Mouse (Mus musculus) limb, embryonic 14.5 days (tissue): ENCODE measurements around the gene Gltp. TPM values are rescaled to one million over a fixed set of nuclear protein-coding genes. Genes with fewer than 3 reads are reported as not detected.

ENCODE experiments used
- ATAC-seq: fragments of 200-750 bp; cut with Nextera tagmentation; 2 replicates; pipeline ENCODE4 v1.8.0; 2017; ENCODE audit warnings: low read depth, moderate number of reproducible peaks, moderate TSS enrichment; ENCODE audit not compliant: low FRiP score
- DNase-seq: peaks from one replicate; pipeline ENCODE4 v3.0.0-alpha.2; 2015; ENCODE audit warnings: low spot score
- H3K27ac ChIP-seq: fragments of 300-500 bp; sonication (generic); replicated peaks from 2 replicates; pipeline ENCODE4 v1.5.1; 2014; ENCODE audit warnings: low read depth, mild to moderate bottlenecking, low read length, moderate library complexity, mixed read lengths
- H3K27me3 ChIP-seq: fragments of 300-500 bp; sonication (generic); 2 replicates; pipeline ENCODE4 v1.6.1; 2014; ENCODE audit warnings: low read length, mixed read lengths; ENCODE audit not compliant: control insufficient read depth, insufficient read depth
- H3K36me3 ChIP-seq: fragments of 300-500 bp; sonication (generic); 2 replicates; pipeline ENCODE4 v1.6.1; 2014; ENCODE audit warnings: mild to moderate bottlenecking, low read length, moderate library complexity, mixed read lengths; ENCODE audit not compliant: control insufficient read depth, insufficient read depth
- H3K4me1 ChIP-seq: fragments of 300-500 bp; sonication (generic); 2 replicates; pipeline ENCODE4 v1.6.1; 2014; ENCODE audit warnings: antibody characterized with exemption, low read length, mixed read lengths; ENCODE audit not compliant: control insufficient read depth, insufficient read depth
- H3K4me2 ChIP-seq: fragments of 300-500 bp; sonication (generic); replicated peaks from 2 replicates; pipeline ENCODE4 v1.6.1; 2014; ENCODE audit warnings: low read depth, mild to moderate bottlenecking, low read length, moderate library complexity; ENCODE audit not compliant: severe bottlenecking
- H3K4me3 ChIP-seq: fragments of 300-500 bp; sonication (generic); replicated peaks from 2 replicates; pipeline ENCODE4 v1.5.1; 2014; ENCODE audit warnings: low read length
- H3K9ac ChIP-seq: fragments of 300-500 bp; sonication (generic); 2 replicates; pipeline ENCODE4 v1.6.1; 2014; ENCODE audit warnings: mild to moderate bottlenecking, low read depth, low read length, moderate library complexity; ENCODE audit not compliant: severe bottlenecking
- H3K9me3 ChIP-seq: fragments of 300-500 bp; sonication (generic); 2 replicates; pipeline ENCODE4 v1.6.1; 2016; ENCODE audit warnings: low read length; ENCODE audit not compliant: control insufficient read depth
- POLR2A ChIP-seq: fragments of 200-500 bp; IDR thresholded peaks from 2 replicates; pipeline ENCODE4 v1.8.0; 2012; ENCODE audit warnings: inconsistent platforms, mild to moderate bottlenecking, moderate library complexity, borderline replicate concordance; ENCODE audit not compliant: insufficient read depth, insufficient read length; ENCODE audit errors: extremely low read depth
- WGBS: fragments of 180-500 bp; shearing (Covaris S2); extraction: QIAGEN DNeasy Blood & Tissue Kit; methylation state at CpG from one replicate; pipeline ENCODE4 v1.1.7; 2014; 5-methylcytosine and 5-hydroxymethylcytosine counted together
- polyA plus RNA-seq, 2 experiments: library from polyadenylated mRNA; depleted of rRNA in 1 of 2; stranded (reverse) in 1 of 2; unstranded in 1 of 2; fragments of >200 nt; fragmentation: Nextera tagmentation in 1 of 2; extraction: Ambion mirVana in 1 of 2; gene quantifications; 2 replicates each; pipeline versions ENCODE4 v1.2.1 to v1.2.3; 2012 to 2014

The Gltp gene
- polyA plus RNA-seq, 2 experiments, result 132 to 289 TPM

GRCm38 (mm10) chr5:114719928-114720270 is 29.1 kb upstream of the Gltp start:
- H3K36me3 ChIP-seq, result peaks cover 71% of the 10 kb centered on the region
- no peak for ATAC-seq
- 92% methylated on average over 6 of the region's 6 CpGs for WGBS

DNA sequence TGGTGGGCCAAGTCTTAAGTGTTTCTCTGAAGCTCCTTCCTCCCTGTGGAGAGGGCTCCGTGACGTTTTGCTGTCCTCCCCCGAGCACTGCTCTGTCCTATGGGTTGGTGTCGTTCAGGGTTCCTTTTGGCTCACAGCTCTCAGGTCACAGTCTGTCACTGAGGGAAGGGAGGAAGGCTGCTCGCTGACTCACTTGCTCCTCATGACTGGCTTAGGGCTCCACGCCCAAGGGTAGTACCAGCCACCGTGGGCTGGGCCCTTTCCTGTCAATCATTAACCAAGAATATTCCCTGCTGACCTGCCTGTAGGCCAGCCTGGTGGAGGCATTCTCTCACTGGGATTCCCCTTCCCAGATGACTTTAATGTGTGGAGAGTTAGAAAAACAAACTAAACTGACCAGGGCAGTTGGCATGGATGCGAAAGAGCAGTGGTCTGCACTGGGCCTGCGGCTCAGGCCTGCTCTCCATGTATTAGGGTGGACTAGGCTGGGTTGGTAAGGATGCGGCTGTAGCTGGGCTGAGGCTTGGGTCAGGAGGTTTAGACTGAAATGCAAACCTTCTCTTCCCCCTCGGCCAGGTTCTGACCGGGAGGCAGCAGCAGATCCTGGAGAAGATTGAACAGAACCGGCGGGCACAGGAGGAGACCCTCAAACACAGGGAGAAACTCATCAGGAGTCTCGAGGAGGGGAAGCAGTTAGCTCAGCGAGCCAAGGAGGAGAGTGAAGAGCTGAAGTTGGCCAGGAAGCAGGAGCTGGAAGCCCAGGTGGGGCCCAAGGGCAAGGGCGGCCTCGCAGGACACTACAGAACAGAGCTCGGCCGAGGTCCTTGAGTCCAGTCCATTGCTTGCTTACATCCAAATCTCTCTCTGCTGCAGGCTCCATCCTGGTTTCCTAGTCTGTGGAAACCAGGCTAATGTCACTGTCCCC is 28.5 kb upstream of the Gltp start:
- H3K36me3 ChIP-seq, result peaks cover 77% of the 10 kb centered on the region
- TF ChIP-seq POLR2A, result no peak
- H3K4me2 ChIP-seq, result no peak overlapping the region
- WGBS, result 86% methylated on average over 15 of the region's 20 CpGs
- no peak overlapping the region for H3K4me3 ChIP-seq
- H3K4me1 ChIP-seq, result no peaks in the 10 kb centered on the region
- no peak for DNase-seq
- no peak overlapping the region for H3K27ac ChIP-seq
- no peak overlapping the region for H3K9ac ChIP-seq
- no peak for ATAC-seq
- H3K27me3 ChIP-seq, result no peaks in the 10 kb centered on the region
- H3K9me3 ChIP-seq, result no peaks in the 10 kb centered on the region

More at GRCm38 (mm10) chr5:114719928-114720270, 29.1 kb upstream of the Gltp start:
- H3K4me2 ChIP-seq, result no peak overlapping the region
- no peak overlapping the region for H3K4me3 ChIP-seq
- H3K27ac ChIP-seq, result no peak overlapping the region
- no peak for TF ChIP-seq POLR2A
- H3K9ac ChIP-seq, result no peak overlapping the region
- no peaks in the 10 kb centered on the region for H3K4me1 ChIP-seq
- no peaks in the 10 kb centered on the region for H3K27me3 ChIP-seq
- DNase-seq, result no peak
- H3K9me3 ChIP-seq, result no peaks in the 10 kb centered on the region

- Histone ChIP-seq H3K4me3 (no peak overlapping the region), H3K4me2 (no peak overlapping the region), H3K4me1 (no peaks in the 10 kb centered on the region), H3K27ac (no peak overlapping the region), H3K9me3 (no peaks in the 10 kb centered on the region), H3K9ac (no peak overlapping the region), H3K27me3 (no peaks in the 10 kb centered on the region), H3K36me3 (peaks cover 85% of the 10 kb centered on the region)
- no peak for TF ChIP-seq POLR2A
- ATAC-seq (no peak), DNase-seq (no peak)
- WGBS, result 92% methylated on average over 13 of the region's 13 CpGs
These were observed 27.7 kb upstream of the Gltp start for GRCm38 (mm10) chr5:114718483-114718882.

GRCm38 (mm10) chr5:114717937-114718336 is 27.2 kb upstream of the Gltp start:
- no peak for DNase-seq
- no peak for ATAC-seq
- Histone ChIP-seq H3K4me2 (no peak overlapping the region), H3K4me3 (no peak overlapping the region), H3K36me3 (peaks cover 89% of the 10 kb centered on the region), H3K4me1 (no peaks in the 10 kb centered on the region), H3K27me3 (no peaks in the 10 kb centered on the region), H3K9me3 (no peaks in the 10 kb centered on the region), H3K9ac (no peak overlapping the region), H3K27ac (no peak overlapping the region)
- whole genome bisulfite sequencing, result 95% methylated on average over 8 of the region's 8 CpGs
- TF ChIP-seq POLR2A, result no peak

- H3K36me3 ChIP-seq, result peaks cover 94% of the 10 kb centered on the region
- TF ChIP-seq POLR2A, result no peak
- H3K27ac ChIP-seq, result no peak overlapping the region
- H3K4me1 ChIP-seq, result no peaks in the 10 kb centered on the region
- DNase-seq (no peak), ATAC-seq (no peak)
- no peak overlapping the region for H3K9ac ChIP-seq
- 85% methylated on average over 12 of the region's 12 CpGs for WGBS
- no peaks in the 10 kb centered on the region for H3K9me3 ChIP-seq
- H3K27me3 ChIP-seq, result no peaks in the 10 kb centered on the region
- no peak overlapping the region for H3K4me3 ChIP-seq
- no peak overlapping the region for H3K4me2 ChIP-seq
These were observed 26.5 kb upstream of the Gltp start for GRCm38 (mm10) chr5:114717292-114717691.
